ENCODE assay signal across 25 mouse cellular contexts in genomic region chr14:47920638-47921347, GRCm38 (mm10).
DNase-seq lines count a peak whose midpoint lies in the region; ATAC-seq and TF ChIP-seq lines count a peak whose summit lies in the region.
"Had no signal": no experiment of that assay in that cellular context is flagged by ENCODE, and none has a peak within 500 bp of the region (broad histone marks: within the 10 kb centered on the region; RNA-seq: fewer than 3 reads in every experiment).

No protein-coding gene starts in this region.

- TF ChIP-seq POLR2A in lung, adult 2 months (IDR thresholded peaks at IDR 0.05; ENCODE audit: borderline replicate concordance, extremely low read depth, low read depth, low read length) = no peak
- no peak for TF ChIP-seq POLR2A in bone marrow, adult 2 months (IDR thresholded peaks at IDR 0.05; ENCODE audit: borderline replicate concordance, control insufficient read depth, low read depth, low read length)

- H3K36me3 ChIP-seq in lung, postnatal 0 days (ENCODE audit: insufficient read depth, low read length) = no peaks in the 10 kb centered on the region
- H3K36me3 ChIP-seq: embryonic facial prominence, embryonic 12.5 days; G1E; limb, embryonic 13.5 days; liver, embryonic 12.5 days; midbrain, embryonic 10.5 days; midbrain, embryonic 15.5 days; neural tube, embryonic 12.5 days had no signal

- TF ChIP-seq CTCF in lung, postnatal 0 days (IDR thresholded peaks at IDR 0.05) = no peak
- TF ChIP-seq CTCF in lung, adult 2 months (IDR thresholded peaks at IDR 0.05; ENCODE audit: insufficient read depth, low read length) = no peak
- TF ChIP-seq CTCF in bone marrow, adult 2 months (IDR thresholded peaks at IDR 0.05; ENCODE audit: control insufficient read depth, insufficient read depth, low read length) = no peak
- TF ChIP-seq CTCF in gastrocnemius, adult 2 months (IDR thresholded peaks at IDR 0.05) = no peak

- no peak overlapping the region for H3K9ac ChIP-seq in lung, postnatal 0 days (replicated peaks; ENCODE audit: low read depth)
- H3K9ac ChIP-seq: embryonic facial prominence, embryonic 12.5 days; limb, embryonic 13.5 days; liver, embryonic 12.5 days; midbrain, embryonic 15.5 days; neural tube, embryonic 12.5 days had no signal

- TF ChIP-seq EP300 in lung, postnatal 0 days (IDR thresholded peaks at IDR 0.05) = no peak

- no peak overlapping the region for H3K27ac ChIP-seq in lung, postnatal 0 days (ENCODE audit: low read length)
- H3K27ac ChIP-seq in bone marrow, adult 2 months (ENCODE audit: control insufficient read depth, insufficient read depth, low read depth, low read length, poor library complexity) = peak overlapping the region; percentile 69; the same call in 1 of the 2 replicates
- no peak overlapping the region for H3K27ac ChIP-seq in gastrocnemius, adult 2 months
- H3K27ac ChIP-seq: embryonic facial prominence, embryonic 12.5 days; limb, embryonic 13.5 days; liver, embryonic 12.5 days; macrophage; midbrain, embryonic 10.5 days; midbrain, embryonic 15.5 days; neural tube, embryonic 12.5 days had no signal

- H3K4me3 ChIP-seq in lung, postnatal 0 days (ENCODE audit: low read depth, low read length) = no peak overlapping the region
- H3K4me3 ChIP-seq in lung, adult 2 months (replicated peaks; ENCODE audit: extremely low read depth, low read depth, low read length) = no peak overlapping the region
- no peak overlapping the region for H3K4me3 ChIP-seq in bone marrow, adult 2 months (replicated peaks; ENCODE audit: control insufficient read depth, low read depth, low read length)
- H3K4me3 ChIP-seq in gastrocnemius, adult 2 months = no peak overlapping the region
- H3K4me3 ChIP-seq: embryonic facial prominence, embryonic 12.5 days; limb, embryonic 13.5 days; liver, embryonic 12.5 days; midbrain, embryonic 10.5 days; midbrain, embryonic 15.5 days; myocyte; neural tube, embryonic 12.5 days had no signal

- intact Hi-C loops in gastrocnemius, adult 2 months (cut with DNase I) = no loop called here

- no peaks in the 10 kb centered on the region for H3K4me1 ChIP-seq in lung, postnatal 0 days (ENCODE audit: insufficient read depth, low read depth, low read length)
- H3K4me1 ChIP-seq in lung, adult 2 months (ENCODE audit: control insufficient read depth, insufficient read depth, low read length) = no peaks in the 10 kb centered on the region
- peaks cover 2% of the 10 kb centered on the region; the same call in 1 of the 2 replicates for H3K4me1 ChIP-seq in bone marrow, adult 2 months (ENCODE audit: control insufficient read depth, insufficient read depth, low read length)
- H3K4me1 ChIP-seq: embryonic facial prominence, embryonic 12.5 days; liver, embryonic 12.5 days had no signal

- ATAC-seq in lung, postnatal 0 days = no peak
- peak; percentile 94 for ATAC-seq in megakaryocyte, adult 5-6 weeks (ENCODE audit: poor library complexity, severe bottlenecking)
- ATAC-seq: forebrain, embryonic 14.5 days; liver, embryonic 12.5 days; midbrain, embryonic 15.5 days had no signal

- DNase-seq in lung, postnatal 0 days (ENCODE audit: low spot score) = peak; percentile 11
- no peak for DNase-seq in lung, adult 2 months
- peak; percentile 12 for DNase-seq in A20 (ENCODE audit: low read depth, low spot score)
- no peak for DNase-seq in gastrocnemius, postnatal 4 days (ENCODE audit: low spot score in 2 of 2)
- no peak for DNase-seq in gastrocnemius, adult 2 months
- DNase-seq in adrenal gland, postnatal 25 days = no peak
- DNase-seq: adrenal gland, adult 8-10 months; cerebellum, adult 18-20 months; gastrocnemius, postnatal 36 days; heart, postnatal 14 days; kidney, adult 8-10 months; right cerebral cortex, adult 18-20 months; thymus, postnatal 14 days had no signal

- H3K9me3 ChIP-seq in lung, postnatal 0 days (ENCODE audit: low read length) = no peaks in the 10 kb centered on the region
- H3K9me3 ChIP-seq: embryonic facial prominence, embryonic 12.5 days; G1E; limb, embryonic 13.5 days; liver, embryonic 12.5 days; midbrain, embryonic 10.5 days; midbrain, embryonic 15.5 days; neural tube, embryonic 12.5 days had no signal

- no peak overlapping the region for H3K4me2 ChIP-seq in lung, postnatal 0 days (replicated peaks; ENCODE audit: low read depth, low read length)
- H3K4me2 ChIP-seq: embryonic facial prominence, embryonic 12.5 days; limb, embryonic 13.5 days; liver, embryonic 12.5 days; midbrain, embryonic 15.5 days; neural tube, embryonic 12.5 days had no signal

- H3K27me3 ChIP-seq in lung, postnatal 0 days (replicated peaks; ENCODE audit: insufficient read depth, low read length) = no peaks in the 10 kb centered on the region
- H3K27me3 ChIP-seq: embryonic facial prominence, embryonic 12.5 days; liver, embryonic 12.5 days; midbrain, embryonic 15.5 days; neural tube, embryonic 12.5 days had no signal

- 91% methylated on average over 9 of the region's 9 CpGs for WGBS in lung, postnatal 0 days
- 76% methylated on average over 9 of the region's 9 CpGs for WGBS in lung, adult 2 months
- WGBS in bone marrow, adult 2 months = 27% methylated on average over 9 of the region's 9 CpGs

Comparison
In these comparisons a context has a peak if more than half of its experiments do, and no peak if none do; other contexts are left out.
1. DNase-seq: peak in lung, postnatal 0 days (single experiment) and A20 (single experiment); none in lung, adult 2 months (single experiment), gastrocnemius, postnatal 4 days (0 of 2), gastrocnemius, adult 2 months (single experiment) and adrenal gland, postnatal 25 days (single experiment).